Mouse (Mus musculus) ES-Bruce4 (cell line): ENCODE measurements at regions not wholly inside any gene's neighbourhood (a gene's known extent, or its start where the extent isn't known, plus 50 kb on each side); places are given as distances from the start of the nearest gene placed in this dataset.

Experiments used
- CTCF ChIP-seq: IDR thresholded peaks from one replicate; pipeline ENCODE4 v1.8.1; 2011; ENCODE audit warnings: low read depth, low read length
- EP300 ChIP-seq: IDR thresholded peaks from 2 replicates; pipeline ENCODE4 v1.6.1; 2011; ENCODE audit warnings: low read depth, low read length; ENCODE audit not compliant: insufficient read depth

- TF ChIP-seq CTCF (no peak), EP300 (0 out of 2 replicates have a peak, but pooled peaks have one; percentile 28)
Measured at GRCm38 (mm10) chr5:97203646-97204045, 92.2 kb upstream of the Paqr3 start.
